Mouse (Mus musculus) G1E (cell line): ENCODE results near the gene Il25. TPM values are rescaled to one million over a fixed set of nuclear protein-coding genes. Genes with fewer than 3 reads are reported as not detected.
A peak's percentile ranks its signal among the peaks of the same experiment; 100 is the strongest.

Source experiments
- ATAC-seq: 2 replicates; pipeline ENCODE4 v1.8.0; 2016; ENCODE audit warnings: mild to moderate bottlenecking; ENCODE audit not compliant: insufficient number of reproducible peaks, poor library complexity, low FRiP score, severe bottlenecking; ENCODE audit errors: extremely low read depth
- DNase-seq: peaks from one replicate; pipeline ENCODE4 v3.0.0; 2012; ENCODE audit warnings: low spot score
- H3K27me3 ChIP-seq: 2 replicates; pipeline ENCODE4 v1.6.1; 2012; ENCODE audit warnings: mild to moderate bottlenecking, low read length, inconsistent platforms; ENCODE audit not compliant: insufficient read depth
- H3K36me3 ChIP-seq: replicated peaks from 2 replicates; pipeline ENCODE3; 2012; ENCODE audit warnings: mild to moderate bottlenecking, inconsistent platforms
- H3K4me1 ChIP-seq: 2 replicates; pipeline ENCODE4 v1.6.1; 2012; ENCODE audit warnings: low read depth, low read length, inconsistent platforms, mixed read lengths; ENCODE audit not compliant: insufficient read depth
- H3K4me3 ChIP-seq: 2 replicates; pipeline ENCODE4 v1.5.1; 2012; ENCODE audit warnings: low read depth, mild to moderate bottlenecking, inconsistent platforms, low read length, moderate library complexity, mixed read lengths
- H3K9me3 ChIP-seq: replicated peaks from 2 replicates; pipeline ENCODE4 v1.6.1; 2012; ENCODE audit warnings: inconsistent platforms
- CTCF ChIP-seq: IDR thresholded peaks from 2 replicates; pipeline ENCODE4 v1.5.1; 2012; ENCODE audit warnings: low read depth, low read length, inconsistent platforms, mixed read lengths
- GATA1 ChIP-seq: IDR thresholded peaks from 2 replicates; pipeline ENCODE4 v1.6.1; 2012; ENCODE audit warnings: borderline replicate concordance, low read length, inconsistent platforms, mixed read lengths
- GATA2 ChIP-seq: IDR thresholded peaks from 2 replicates; pipeline ENCODE4 v1.6.1; 2012; ENCODE audit warnings: low read depth, low read length, inconsistent platforms, borderline replicate concordance
- POLR2AphosphoS5 ChIP-seq: IDR thresholded peaks from 2 replicates; pipeline ENCODE4 v1.6.1; 2012; ENCODE audit warnings: low read depth, low read length, inconsistent platforms; ENCODE audit not compliant: insufficient replicate concordance
- TAL1 ChIP-seq: conservative IDR thresholded peaks from 2 replicates; pipeline ENCODE4 v1.6.1; 2012; ENCODE audit warnings: low read depth, low read length, inconsistent platforms, mixed read lengths
- polyA plus RNA-seq: library from polyadenylated mRNA; stranded (reverse); fragments of >175 nt; gene quantifications from 2 replicates; pipeline ENCODE4 v1.2.3, GENCODE M21; 2012
- total RNA-seq, 2 experiments: library from RNA; stranded (forward) in 1 of 2; stranded (reverse) in 1 of 2; fragments of 200-1000 nt in 1 of 2; fragments of >200 nt in 1 of 2; fragmentation: Nextera tagmentation in 1 of 2; gene quantifications; 2 replicates each; pipeline ENCODE4 v1.2.3; 2014 to 2017

The Il25 gene
- total and polyA plus RNA-seq, 3 experiments: not detected

DNA sequence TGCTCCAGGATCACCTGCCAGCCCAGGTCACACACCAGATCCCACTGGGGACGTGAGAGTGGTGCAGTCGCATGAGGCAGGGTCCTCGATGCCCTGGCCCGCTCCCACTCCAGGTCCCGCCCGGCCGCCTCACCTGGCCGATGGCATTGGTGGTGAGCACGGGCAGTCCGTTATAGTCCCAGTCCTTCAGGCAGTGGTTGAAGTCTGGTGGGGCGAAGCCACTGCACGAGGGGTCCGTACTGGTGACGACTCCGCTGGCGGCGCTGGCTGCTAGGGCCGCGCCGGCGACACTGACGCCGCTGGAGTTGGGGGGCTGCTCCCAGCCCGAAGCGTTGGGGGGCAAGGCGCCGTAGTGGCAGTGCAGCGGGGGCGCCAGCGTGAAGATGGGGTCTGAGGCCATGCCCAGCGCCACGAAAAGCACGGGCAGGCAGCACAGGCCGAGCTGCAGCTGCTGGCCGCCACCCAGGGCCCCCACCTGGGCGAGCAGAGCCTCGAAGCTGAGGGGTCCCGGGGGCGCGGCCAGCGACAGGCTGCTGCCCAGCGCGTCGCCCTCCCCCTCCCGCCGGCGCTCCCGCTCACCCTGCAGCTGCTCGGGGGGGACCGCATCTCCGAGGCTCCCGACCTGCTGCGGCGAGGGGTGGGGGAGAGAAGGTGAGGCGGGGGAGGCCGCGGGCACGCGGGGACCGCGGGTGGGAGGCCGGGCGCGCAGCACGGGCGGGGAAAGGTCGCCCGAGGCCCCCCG lies 20.2 kb upstream of the Il25 start:
- peaks cover 59% of the 10 kb centered on the region for H3K27me3 ChIP-seq
- no peaks in the 10 kb centered on the region for H3K9me3 ChIP-seq
- no peak for ATAC-seq
- no peak overlapping the region for H3K4me3 ChIP-seq
- DNase-seq: no peak
- TF ChIP-seq GATA2 (no peak), CTCF (no peak), TAL1 (no peak), GATA1 (no peak), POLR2AphosphoS5 (no peak)
- peaks cover 2% of the 10 kb centered on the region for H3K4me1 ChIP-seq
- H3K36me3 ChIP-seq: no peaks in the 10 kb centered on the region

DNA sequence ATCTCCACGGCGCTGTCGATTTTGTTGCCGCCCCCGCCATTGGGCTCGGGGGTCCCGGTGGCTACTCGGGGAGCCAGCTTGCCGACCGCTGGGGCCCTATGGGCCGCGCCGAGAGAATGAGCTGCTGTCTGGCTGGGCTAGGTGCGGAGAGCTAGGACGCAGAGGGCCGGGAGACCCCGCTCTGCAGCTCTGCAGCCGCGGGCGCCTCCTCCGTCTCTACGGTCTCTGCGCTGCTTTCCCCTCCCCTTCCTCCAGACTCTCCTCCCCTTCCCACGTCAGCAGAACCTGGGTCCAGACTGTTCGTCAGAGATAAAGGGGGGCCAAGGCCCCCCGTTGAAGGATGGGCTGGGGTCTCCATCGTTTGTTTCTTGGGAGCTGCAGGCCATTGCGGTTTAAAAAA lies 19.6 kb upstream of the Il25 start, which contains the start of gene Slc22a17:
Gene Slc22a17, minus strand, starts transcription at position 247 of the 400 bp plus-strand sequence.
- H3K36me3 ChIP-seq: no peaks in the 10 kb centered on the region
- ATAC-seq (no peak), DNase-seq (no peak)
- no peak within 1 kb of the TSS for H3K4me3 ChIP-seq
- TF ChIP-seq GATA2: no peak
- TF ChIP-seq CTCF: no peak
- TF ChIP-seq GATA1: no peak
- no peak for TF ChIP-seq TAL1
- TF ChIP-seq POLR2AphosphoS5: no peak
- no peaks in the 10 kb centered on the region for H3K9me3 ChIP-seq
- H3K27me3 ChIP-seq: peaks cover 56% of the 10 kb centered on the region
- peaks cover 2% of the 10 kb centered on the region; the same call in 1 of the 2 replicates for H3K4me1 ChIP-seq

- no peaks in the 10 kb centered on the region for H3K9me3 ChIP-seq
- no peak for DNase-seq
- H3K4me1 ChIP-seq: peaks cover 2% of the 10 kb centered on the region; the same call in 1 of the 2 replicates
- no peaks in the 10 kb centered on the region for H3K36me3 ChIP-seq
- H3K4me3 ChIP-seq: no peak overlapping the region
- no peak for TF ChIP-seq GATA2
- no peak for TF ChIP-seq CTCF
- TF ChIP-seq POLR2AphosphoS5: no peak
- no peak for TF ChIP-seq TAL1
- no peak for TF ChIP-seq GATA1
- H3K27me3 ChIP-seq: peaks cover 51% of the 10 kb centered on the region
- ATAC-seq: no peak
Observed at GRCm38 (mm10) chr14:54913343-54913742, 19.2 kb upstream of the Il25 start.

GRCm38 (mm10) chr14:54920076-54920685 lies 12.3 kb upstream of the Il25 start:
- Histone ChIP-seq H3K4me3 (no peak overlapping the region), H3K4me1 (peaks cover 8% of the 10 kb centered on the region), H3K9me3 (no peaks in the 10 kb centered on the region), H3K27me3 (peaks cover 50% of the 10 kb centered on the region), H3K36me3 (no peaks in the 10 kb centered on the region)
- TF ChIP-seq TAL1: no peak
- DNase-seq (no peak), ATAC-seq (no peak)

GRCm38 (mm10) chr14:54924641-54925348 lies 7.7 kb upstream of the Il25 start:
- Histone ChIP-seq H3K4me3 (peak overlapping the region; percentile 28; the same call in 1 of the 2 replicates), H3K4me1 (peaks cover 8% of the 10 kb centered on the region), H3K36me3 (no peaks in the 10 kb centered on the region), H3K27me3 (peaks cover 72% of the 10 kb centered on the region), H3K9me3 (no peaks in the 10 kb centered on the region)
- DNase-seq (peak; percentile 57), ATAC-seq (peak; percentile 54)
- TF ChIP-seq GATA2 (no peak), TAL1 (no peak), CTCF (no peak), POLR2AphosphoS5 (no peak), GATA1 (no peak)
